Mouse (Mus musculus): ENCODE data around the gene Abr. TPM values are rescaled to one million over a fixed set of nuclear protein-coding genes. Genes with fewer than 3 reads are reported as not detected.

The Abr gene
- polyA plus RNA-seq, 1 experiment from 2014 or later: 98.3 TPM

GRCm38 (mm10) chr11:76429046-76429445 is 193.1 kb downstream of the Abr start:
- no peak for ATAC-seq (ENCODE audit: low FRiP score)
- WGBS: 68% methylated on average over 4 of the region's 4 CpGs
- Histone ChIP-seq H3K9ac (no peak overlapping the region; the same call in 1 of the 2 replicates), H3K4me1 (replicated peaks) (peaks cover 23% of the 10 kb centered on the region), H3K27ac (peak overlapping the region; percentile 48; the same call in 1 of the 2 replicates), H3K36me3 (peaks cover 74% of the 10 kb centered on the region), H3K4me2 (no peak overlapping the region), H3K27me3 (no peaks in the 10 kb centered on the region), H3K9me3 (no peaks in the 10 kb centered on the region), H3K4me3 (no peak overlapping the region)

DNA sequence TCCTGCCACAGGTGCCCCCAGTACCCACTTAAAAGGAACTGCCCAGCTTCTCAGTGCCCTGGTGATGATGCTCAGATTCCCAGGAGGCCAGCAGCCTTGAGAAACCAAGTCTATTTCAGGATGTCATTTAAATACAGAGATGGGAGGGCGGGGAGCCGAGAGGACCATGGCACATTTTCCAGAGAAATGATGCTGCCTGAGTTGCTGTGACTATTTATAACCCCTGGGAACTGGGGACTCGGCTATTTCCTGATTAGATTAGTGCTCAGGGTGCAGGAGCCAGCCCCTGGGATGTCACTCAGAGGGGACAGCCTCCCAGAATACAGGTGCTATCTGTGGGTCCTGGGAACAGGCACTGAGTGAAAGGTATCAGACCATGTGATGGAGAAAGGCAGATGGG is 194.3 kb downstream of the Abr start:
- no peak for ATAC-seq (ENCODE audit: low FRiP score)
- H3K4me1 ChIP-seq (replicated peaks): peaks cover 23% of the 10 kb centered on the region
- peaks cover 74% of the 10 kb centered on the region for H3K36me3 ChIP-seq
- WGBS: 67% methylated on average over 3 of the region's 3 CpGs
- H3K27me3 ChIP-seq: no peaks in the 10 kb centered on the region
- no peak overlapping the region for H3K4me3 ChIP-seq
- no peak overlapping the region for H3K4me2 ChIP-seq
- 0 out of 2 replicates have a peak overlapping the region, but pooled peaks have one; percentile 15 for H3K27ac ChIP-seq
- H3K9ac ChIP-seq: no peak overlapping the region
- H3K9me3 ChIP-seq: no peaks in the 10 kb centered on the region

DNA sequence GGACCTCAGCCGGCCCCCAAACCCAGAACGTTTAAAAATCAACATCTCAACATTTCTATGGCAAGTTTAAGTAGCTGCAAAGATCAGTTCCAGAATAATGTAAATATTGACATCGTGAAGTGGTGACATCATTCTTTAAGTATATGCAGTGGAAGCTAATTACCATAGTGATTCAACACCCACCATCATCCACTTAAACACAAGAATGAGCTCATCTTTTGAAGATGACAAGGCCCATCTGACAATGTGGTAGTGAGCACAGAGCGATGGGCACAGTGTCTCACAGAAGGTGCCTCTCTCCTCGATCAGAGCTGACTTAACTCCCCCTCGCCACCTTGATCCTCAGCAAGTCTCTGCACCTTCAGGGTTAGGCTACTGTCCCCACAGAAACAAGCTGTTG is 196.4 kb downstream of the Abr start:
- Histone ChIP-seq H3K4me2 (no peak overlapping the region), H3K36me3 (peaks cover 77% of the 10 kb centered on the region), H3K9ac (no peak overlapping the region), H3K27ac (no peak overlapping the region), H3K9me3 (no peaks in the 10 kb centered on the region), H3K27me3 (no peaks in the 10 kb centered on the region), H3K4me1 (replicated peaks) (peaks cover 23% of the 10 kb centered on the region), H3K4me3 (no peak overlapping the region)
- ATAC-seq (ENCODE audit: low FRiP score): no peak
- WGBS: 91% methylated on average over 6 of the region's 6 CpGs

DNA sequence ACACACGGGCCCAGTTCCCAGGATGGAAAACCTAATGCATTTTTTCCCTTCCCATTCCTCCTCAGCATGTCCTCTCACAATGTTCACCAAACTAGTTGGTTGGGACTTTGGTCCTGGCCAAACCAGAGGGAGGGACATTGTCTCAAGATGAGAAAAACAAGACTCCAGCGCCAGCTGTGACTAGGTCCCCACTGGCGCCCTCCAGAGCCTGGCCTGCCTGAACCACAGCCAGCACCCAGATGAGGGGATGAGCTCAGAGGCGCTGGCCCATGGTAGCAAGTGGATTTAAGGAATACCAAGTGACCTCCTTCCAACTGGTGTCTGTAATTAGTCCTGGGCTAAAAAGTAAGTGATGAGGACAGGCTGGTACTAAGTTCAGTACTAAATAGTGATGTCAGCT is 201.2 kb downstream of the Abr start:
- Histone ChIP-seq H3K36me3 (peaks cover 99% of the 10 kb centered on the region), H3K9ac (no peak overlapping the region), H3K4me2 (no peak overlapping the region), H3K4me3 (no peak overlapping the region), H3K27ac (no peak overlapping the region), H3K9me3 (no peaks in the 10 kb centered on the region), H3K4me1 (replicated peaks) (no peaks in the 10 kb centered on the region; the same call in 1 of the 2 replicates), H3K27me3 (no peaks in the 10 kb centered on the region)
- WGBS: 75% methylated on average over 4 of the region's 4 CpGs
- no peak for ATAC-seq (ENCODE audit: low FRiP score)

DNA sequence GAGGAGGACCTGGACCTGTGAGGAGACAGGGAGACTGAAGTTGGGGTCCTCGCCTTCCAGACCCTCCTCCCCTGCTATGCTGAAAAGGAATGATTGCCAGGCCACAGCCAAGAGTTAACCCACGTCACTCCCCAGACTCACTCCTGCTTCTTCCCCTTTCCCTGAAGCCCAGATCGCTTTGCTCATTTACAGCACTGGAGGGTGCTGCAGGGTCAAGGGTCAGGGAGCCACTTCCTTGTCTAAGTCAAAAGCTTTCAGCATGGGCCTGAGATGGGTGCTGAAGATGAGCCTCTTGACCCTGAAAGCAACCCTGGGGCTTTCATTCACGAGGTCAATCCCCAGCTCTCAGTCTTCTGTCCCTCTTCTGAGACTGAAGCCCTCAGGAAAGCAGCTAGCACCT is 202.9 kb downstream of the Abr start:
- H3K9me3 ChIP-seq: no peaks in the 10 kb centered on the region
- H3K4me3 ChIP-seq: no peak overlapping the region
- H3K27ac ChIP-seq: 0 out of 2 replicates have a peak overlapping the region, but pooled peaks have one; percentile 23
- ATAC-seq (ENCODE audit: low FRiP score): no peak
- no peak overlapping the region for H3K9ac ChIP-seq
- H3K4me1 ChIP-seq (replicated peaks): no peaks in the 10 kb centered on the region; the same call in 1 of the 2 replicates
- H3K27me3 ChIP-seq: no peaks in the 10 kb centered on the region
- H3K4me2 ChIP-seq: no peak overlapping the region
- 68% methylated on average over 4 of the region's 4 CpGs for WGBS
- H3K36me3 ChIP-seq: peaks cover 99% of the 10 kb centered on the region

DNA sequence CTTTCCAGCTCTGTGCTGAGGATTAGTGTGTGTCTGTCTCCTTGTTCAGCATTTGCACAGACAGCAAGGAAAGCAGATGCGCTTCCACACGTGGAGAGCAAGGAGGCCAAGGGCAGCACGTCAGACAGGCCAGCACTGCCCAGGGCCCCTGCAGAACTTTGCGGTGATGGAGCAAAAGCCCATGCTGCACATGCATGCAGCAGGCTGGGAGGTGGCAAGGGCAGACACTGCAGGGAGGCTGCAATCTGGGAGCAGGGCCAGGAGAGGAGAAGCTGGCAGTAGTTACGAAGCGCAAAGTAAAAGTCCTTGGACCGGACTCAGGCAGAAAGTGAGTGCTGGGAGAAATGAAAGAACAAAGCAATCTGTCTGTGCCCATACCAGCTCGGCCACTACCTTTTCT is 203.7 kb downstream of the Abr start:
- peaks cover 97% of the 10 kb centered on the region for H3K36me3 ChIP-seq
- no peak overlapping the region for H3K4me2 ChIP-seq
- peak overlapping the region; percentile 23; the same call in 1 of the 2 replicates for H3K27ac ChIP-seq
- 77% methylated on average over 8 of the region's 8 CpGs for WGBS
- H3K9ac ChIP-seq: 0 out of 2 replicates have a peak overlapping the region, but pooled peaks have one; percentile 43
- no peak overlapping the region for H3K4me3 ChIP-seq
- ATAC-seq (ENCODE audit: low FRiP score): no peak
- no peaks in the 10 kb centered on the region for H3K9me3 ChIP-seq
- H3K27me3 ChIP-seq: no peaks in the 10 kb centered on the region
- no peaks in the 10 kb centered on the region; the same call in 1 of the 2 replicates for H3K4me1 ChIP-seq (replicated peaks)

DNA sequence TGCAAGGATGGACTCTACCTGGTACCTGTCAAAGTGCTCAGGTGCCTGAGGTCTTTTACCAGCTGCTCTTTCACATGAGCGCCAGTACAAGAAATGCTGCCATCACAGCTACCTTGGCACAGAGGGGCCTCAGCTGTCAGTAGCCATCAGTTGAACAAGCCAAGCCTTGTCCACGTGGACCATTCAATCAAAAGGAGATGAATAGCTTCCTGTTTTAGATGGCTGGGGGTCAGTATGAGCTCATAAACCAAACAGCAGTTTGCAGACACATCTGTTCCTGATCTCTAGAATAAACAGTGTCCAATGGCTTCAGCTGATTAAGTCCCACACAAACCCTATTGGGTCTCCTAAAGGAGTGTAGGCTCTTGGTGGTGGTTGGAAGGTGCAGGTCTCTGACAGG is 206.1 kb downstream of the Abr start:
- H3K4me1 ChIP-seq (replicated peaks): no peaks in the 10 kb centered on the region; the same call in 1 of the 2 replicates

DNA sequence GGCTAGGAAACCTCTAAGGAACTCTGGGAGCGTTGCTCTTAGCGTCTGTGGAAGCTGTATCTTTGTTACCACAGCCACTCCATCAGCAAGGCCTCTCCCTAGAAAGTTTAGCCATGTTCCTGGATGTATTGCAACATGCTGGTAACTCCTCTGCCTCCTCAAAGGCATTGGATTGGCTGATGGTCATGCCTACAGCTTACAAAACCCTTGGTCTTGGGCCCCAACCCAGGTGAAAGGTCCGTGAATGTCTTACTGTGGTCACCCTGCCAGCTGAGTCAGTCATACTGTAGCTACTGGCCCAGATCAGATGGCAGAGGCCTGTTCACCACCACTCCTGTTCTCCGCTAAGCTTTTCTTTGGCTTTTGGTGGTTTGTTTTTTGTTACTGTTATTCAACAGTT is 207.1 kb downstream of the Abr start:
- no peaks in the 10 kb centered on the region; the same call in 1 of the 2 replicates for H3K4me1 ChIP-seq (replicated peaks)
- no peak overlapping the region for H3K27ac ChIP-seq
- 93% methylated on average over 4 of the region's 4 CpGs for WGBS
- no peak overlapping the region for H3K4me2 ChIP-seq
- H3K36me3 ChIP-seq: peaks cover 82% of the 10 kb centered on the region
- no peaks in the 10 kb centered on the region for H3K27me3 ChIP-seq
- no peak overlapping the region for H3K4me3 ChIP-seq
- no peak for ATAC-seq (ENCODE audit: low FRiP score)
- H3K9ac ChIP-seq: no peak overlapping the region
- no peaks in the 10 kb centered on the region for H3K9me3 ChIP-seq

More for the DNA sequence above, 206.1 kb downstream of the Abr start:
- no peak for ATAC-seq (ENCODE audit: low FRiP score)
- no peak overlapping the region for H3K9ac ChIP-seq
- 64% methylated on average over 2 of the region's 2 CpGs for WGBS
- no peaks in the 10 kb centered on the region for H3K27me3 ChIP-seq
- no peak overlapping the region for H3K4me2 ChIP-seq
- no peak overlapping the region for H3K27ac ChIP-seq
- H3K36me3 ChIP-seq: peaks cover 90% of the 10 kb centered on the region
- no peaks in the 10 kb centered on the region for H3K9me3 ChIP-seq
- H3K4me3 ChIP-seq: no peak overlapping the region

- no peak overlapping the region for H3K4me2 ChIP-seq
- H3K36me3 ChIP-seq: peaks cover 64% of the 10 kb centered on the region
- 77% methylated on average over 4 of the region's 4 CpGs for WGBS
Measured at GRCm38 (mm10) chr11:76413202-76413601, 208.9 kb downstream of the Abr start.

GRCm38 (mm10) chr11:76410826-76411225 is 211.3 kb downstream of the Abr start:
- no peaks in the 10 kb centered on the region for H3K9me3 ChIP-seq
- H3K4me3 ChIP-seq: no peak overlapping the region
- H3K27ac ChIP-seq: no peak overlapping the region
- H3K4me1 ChIP-seq (replicated peaks): peaks cover 23% of the 10 kb centered on the region
- H3K36me3 ChIP-seq: peaks cover 40% of the 10 kb centered on the region
- WGBS: 74% methylated on average over 12 of the region's 12 CpGs
- no peaks in the 10 kb centered on the region for H3K27me3 ChIP-seq
- H3K9ac ChIP-seq: no peak overlapping the region
- H3K4me2 ChIP-seq: no peak overlapping the region
- ATAC-seq (ENCODE audit: low FRiP score): no peak

More at GRCm38 (mm10) chr11:76413202-76413601, 208.9 kb downstream of the Abr start:
- Histone ChIP-seq H3K9ac (no peak overlapping the region), H3K27me3 (no peaks in the 10 kb centered on the region), H3K27ac (no peak overlapping the region), H3K4me1 (replicated peaks) (peaks cover 15% of the 10 kb centered on the region), H3K4me3 (no peak overlapping the region), H3K9me3 (no peaks in the 10 kb centered on the region)
- no peak for ATAC-seq (ENCODE audit: low FRiP score)

DNA sequence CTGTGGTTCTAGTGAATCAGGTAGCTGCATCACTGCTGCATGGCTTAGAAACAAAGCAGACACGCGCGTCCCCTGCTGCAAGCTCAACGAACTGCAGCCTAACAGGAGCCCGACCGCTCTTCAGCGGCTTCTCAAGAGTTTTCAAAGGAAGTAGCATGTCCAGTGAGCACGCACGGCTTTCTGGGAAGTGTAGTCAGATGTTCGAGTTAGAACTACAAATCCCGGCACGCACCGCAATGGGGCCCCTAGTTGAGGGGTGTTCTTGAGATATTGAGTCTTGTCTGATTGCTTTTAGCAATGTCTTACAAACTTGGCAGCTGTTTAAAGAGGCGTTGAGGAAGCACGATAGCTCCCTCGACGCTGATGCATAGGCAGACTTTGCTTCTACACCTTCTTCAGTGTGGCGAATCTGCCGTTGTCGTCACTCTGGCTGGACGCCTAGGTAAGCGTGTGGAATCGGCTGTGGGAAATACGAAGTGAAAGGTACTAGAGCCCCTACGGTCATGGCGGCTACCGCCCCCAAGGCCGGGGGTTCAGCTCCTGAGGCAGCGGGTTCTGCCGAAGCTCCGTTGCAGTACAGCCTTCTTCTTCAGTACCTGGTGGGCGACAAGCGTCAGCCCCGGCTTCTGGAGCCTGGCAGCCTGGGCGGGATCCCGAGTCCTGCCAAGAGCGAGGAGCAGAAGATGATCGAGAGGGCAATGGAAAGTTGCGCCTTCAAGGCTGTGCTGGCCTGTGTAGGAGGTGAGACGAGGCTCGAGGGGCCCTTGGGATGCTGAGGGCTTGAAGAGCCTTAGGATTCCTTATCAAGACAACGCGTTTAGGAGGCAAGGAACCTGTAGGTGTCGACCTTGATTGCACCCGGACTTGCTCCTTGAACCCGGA is 215.2 kb downstream of the Abr start, which contains the start of gene Timm22:
TSS of gene Timm22 (plus strand) at position 251 of the 882 bp plus-strand sequence.
- peaks cover 2% of the 10 kb centered on the region for H3K27me3 ChIP-seq
- H3K27ac ChIP-seq: peak within 1 kb of the TSS; percentile 71
- peak within 1 kb of the TSS; percentile 87 for H3K9ac ChIP-seq
- H3K9me3 ChIP-seq: no peaks in the 10 kb centered on the region
- H3K36me3 ChIP-seq: peaks cover 5% of the 10 kb centered on the region
- H3K4me2 ChIP-seq: peak within 1 kb of the TSS; percentile 83
- peaks cover 23% of the 10 kb centered on the region for H3K4me1 ChIP-seq (replicated peaks)
- WGBS: under 1% methylated on average over 46 of the region's 46 CpGs
- peak within 1 kb of the TSS; percentile 69 for H3K4me3 ChIP-seq
- peak; percentile 96 for ATAC-seq (ENCODE audit: low FRiP score)

GRCm38 (mm10) chr11:76405626-76406264 is 216.4 kb downstream of the Abr start:
- WGBS: 92% methylated on average over 5 of the region's 5 CpGs
- no peak for ATAC-seq (ENCODE audit: low FRiP score)
- H3K4me1 ChIP-seq (replicated peaks): peaks cover 23% of the 10 kb centered on the region
- H3K4me2 ChIP-seq: no peak overlapping the region
- no peaks in the 10 kb centered on the region for H3K36me3 ChIP-seq
- no peak overlapping the region for H3K4me3 ChIP-seq
- H3K9ac ChIP-seq: no peak overlapping the region
- no peaks in the 10 kb centered on the region for H3K9me3 ChIP-seq
- no peak overlapping the region for H3K27ac ChIP-seq
- H3K27me3 ChIP-seq: peaks cover 2% of the 10 kb centered on the region

Measured in hindbrain, embryonic 13.5 days (tissue).